Mouse (Mus musculus) forebrain, embryonic 14.5 days (tissue): ENCODE results near the gene Hoxd13. TPM values are rescaled to one million over a fixed set of nuclear protein-coding genes. Genes with fewer than 3 reads are reported as not detected.

Experiments
- ATAC-seq: fragments of 200-750 bp; cut with Nextera tagmentation; 2 replicates; pipeline ENCODE4 v1.8.0; 2017; ENCODE audit warnings: mild to moderate bottlenecking, moderate library complexity
- DNase-seq: peaks from one replicate; pipeline ENCODE4 v3.0.0-alpha.2; 2015; ENCODE audit warnings: low spot score
- H3K27ac ChIP-seq: fragments of 300-500 bp; sonication (generic); 2 replicates; pipeline ENCODE4 v1.5.1; 2014; ENCODE audit warnings: low read depth, mild to moderate bottlenecking, control low read depth, low read length, moderate library complexity
- H3K27me3 ChIP-seq: fragments of 300-500 bp; sonication (generic); replicated peaks from 2 replicates; pipeline ENCODE4 v1.6.1; 2014; ENCODE audit warnings: low read length, control low read depth, mixed read lengths; ENCODE audit not compliant: control insufficient read depth, insufficient read depth
- H3K36me3 ChIP-seq: fragments of 300-500 bp; sonication (generic); 2 replicates; pipeline ENCODE4 v1.6.1; 2014; ENCODE audit warnings: low read length, control low read depth; ENCODE audit not compliant: control insufficient read depth, insufficient read depth
- H3K4me1 ChIP-seq: fragments of 300-500 bp; sonication (generic); 2 replicates; pipeline ENCODE4 v1.6.1; 2014; ENCODE audit warnings: antibody characterized with exemption, low read length, control low read depth; ENCODE audit not compliant: control insufficient read depth, insufficient read depth
- H3K4me2 ChIP-seq: fragments of 300-500 bp; sonication (generic); 2 replicates; pipeline ENCODE4 v1.6.1; 2014; ENCODE audit warnings: mild to moderate bottlenecking, control low read depth, low read length
- H3K4me3 ChIP-seq: fragments of 300-500 bp; sonication (generic); 2 replicates; pipeline ENCODE4 v1.5.1; 2014; ENCODE audit warnings: low read depth, low read length, control low read depth
- H3K9ac ChIP-seq: fragments of 300-500 bp; sonication (generic); 2 replicates; pipeline ENCODE4 v1.6.1; 2014; ENCODE audit warnings: mild to moderate bottlenecking, low read length, control low read depth, moderate library complexity
- H3K9me3 ChIP-seq: fragments of 300-500 bp; sonication (generic); replicated peaks from 2 replicates; pipeline ENCODE4 v1.6.1; 2016; ENCODE audit warnings: low read length, control low read depth, mixed read lengths; ENCODE audit not compliant: control insufficient read depth
- WGBS: fragments of 180-500 bp; shearing (Covaris S2); extraction: QIAGEN DNeasy Blood & Tissue Kit; methylation state at CpG from one replicate; pipeline ENCODE4 v1.1.7; 2014; 5-methylcytosine and 5-hydroxymethylcytosine counted together
- polyA plus RNA-seq: library from polyadenylated mRNA; unstranded; fragments of >200 nt; fragmentation: Nextera tagmentation; extraction: Ambion mirVana; gene quantifications from 2 replicates; pipeline ENCODE4 v1.2.1, GENCODE M21; 2014

The Hoxd13 gene
- polyA plus RNA-seq, 1 experiment from 2014 or later, result not detected

- Histone ChIP-seq H3K27me3 (peaks cover 100% of the 10 kb centered on the region), H3K4me1 (no peaks in the 10 kb centered on the region), H3K9me3 (no peaks in the 10 kb centered on the region), H3K27ac (no peak overlapping the region), H3K4me2 (no peak overlapping the region), H3K36me3 (no peaks in the 10 kb centered on the region), H3K9ac (no peak overlapping the region), H3K4me3 (no peak overlapping the region)
- ATAC-seq (no peak), DNase-seq (no peak)
- whole genome bisulfite sequencing, result 5% methylated on average over 24 of the region's 24 CpGs
These were observed 7.7 kb downstream of the Hoxd13 start for GRCm38 (mm10) chr2:74675666-74676282.

GRCm38 (mm10) chr2:74676376-74677052, 8.4 kb downstream of the Hoxd13 start:
- no peak for DNase-seq
- no peaks in the 10 kb centered on the region for H3K36me3 ChIP-seq
- 3% methylated on average over 9 of the region's 9 CpGs for WGBS
- H3K4me2 ChIP-seq, result no peak overlapping the region
- H3K9me3 ChIP-seq, result no peaks in the 10 kb centered on the region
- H3K9ac ChIP-seq, result no peak overlapping the region
- no peak overlapping the region for H3K4me3 ChIP-seq
- ATAC-seq, result no peak
- no peak overlapping the region for H3K27ac ChIP-seq
- no peaks in the 10 kb centered on the region for H3K4me1 ChIP-seq
- peaks cover 100% of the 10 kb centered on the region for H3K27me3 ChIP-seq

- no peak overlapping the region for H3K27ac ChIP-seq
- no peak overlapping the region for H3K9ac ChIP-seq
- peaks cover 100% of the 10 kb centered on the region for H3K27me3 ChIP-seq
- H3K9me3 ChIP-seq, result no peaks in the 10 kb centered on the region
- H3K4me2 ChIP-seq, result no peak overlapping the region
- DNase-seq (no peak), ATAC-seq (no peak)
- no peaks in the 10 kb centered on the region for H3K4me1 ChIP-seq
- WGBS, result 9% methylated on average over 2 of the region's 2 CpGs
- no peaks in the 10 kb centered on the region for H3K36me3 ChIP-seq
- no peak overlapping the region for H3K4me3 ChIP-seq
These were observed 9.0 kb downstream of the Hoxd13 start for GRCm38 (mm10) chr2:74677106-74677505.

GRCm38 (mm10) chr2:74678891-74679595, 10.9 kb downstream of the Hoxd13 start, which contains the start of gene Hoxd11:
TSS of gene Hoxd11 (plus strand) at chr2:74679557.
- DNase-seq, result no peak
- H3K4me3 ChIP-seq, result no peak within 1 kb of the TSS

GRCm38 (mm10) chr2:74679596-74679971, 11.5 kb downstream of the Hoxd13 start:
- H3K4me3 ChIP-seq, result no peak overlapping the region
- no peaks in the 10 kb centered on the region for H3K9me3 ChIP-seq
- no peaks in the 10 kb centered on the region for H3K4me1 ChIP-seq
- H3K27me3 ChIP-seq, result peaks cover 100% of the 10 kb centered on the region
- no peak overlapping the region for H3K4me2 ChIP-seq
- H3K27ac ChIP-seq, result no peak overlapping the region
- ATAC-seq, result no peak
- WGBS, result 2% methylated on average over 24 of the region's 26 CpGs
- no peak overlapping the region for H3K9ac ChIP-seq
- no peak for DNase-seq
- no peaks in the 10 kb centered on the region for H3K36me3 ChIP-seq

More at GRCm38 (mm10) chr2:74678891-74679595, 10.9 kb downstream of the Hoxd13 start, which contains the start of gene Hoxd11:
- no peak within 1 kb of the TSS for H3K4me2 ChIP-seq
- no peaks in the 10 kb centered on the region for H3K36me3 ChIP-seq
- no peak within 1 kb of the TSS for H3K9ac ChIP-seq
- H3K27me3 ChIP-seq, result peaks cover 100% of the 10 kb centered on the region
- 2% methylated on average over 15 of the region's 15 CpGs for WGBS
- ATAC-seq, result no peak
- H3K4me1 ChIP-seq, result no peaks in the 10 kb centered on the region
- no peak within 1 kb of the TSS for H3K27ac ChIP-seq
- no peaks in the 10 kb centered on the region for H3K9me3 ChIP-seq

GRCm38 (mm10) chr2:74679980-74680379, 11.9 kb downstream of the Hoxd13 start:
- WGBS, result under 1% methylated on average over 22 of the region's 23 CpGs
- ATAC-seq, result no peak
- no peak for DNase-seq

GRCm38 (mm10) chr2:74680561-74681398, 12.7 kb downstream of the Hoxd13 start:
- Histone ChIP-seq H3K4me3 (no peak overlapping the region), H3K36me3 (no peaks in the 10 kb centered on the region), H3K27me3 (peaks cover 99% of the 10 kb centered on the region), H3K9me3 (no peaks in the 10 kb centered on the region), H3K9ac (no peak overlapping the region), H3K27ac (no peak overlapping the region), H3K4me2 (no peak overlapping the region), H3K4me1 (no peaks in the 10 kb centered on the region)
- 1% methylated on average over 21 of the region's 21 CpGs for WGBS
- DNase-seq (no peak), ATAC-seq (no peak)

More at GRCm38 (mm10) chr2:74679980-74680379, 11.9 kb downstream of the Hoxd13 start:
- Histone ChIP-seq H3K27ac (no peak overlapping the region), H3K4me3 (no peak overlapping the region), H3K4me2 (no peak overlapping the region), H3K27me3 (peaks cover 100% of the 10 kb centered on the region), H3K9ac (no peak overlapping the region), H3K9me3 (no peaks in the 10 kb centered on the region), H3K36me3 (no peaks in the 10 kb centered on the region), H3K4me1 (no peaks in the 10 kb centered on the region)

- Histone ChIP-seq H3K4me2 (no peak overlapping the region), H3K36me3 (no peaks in the 10 kb centered on the region), H3K27me3 (peaks cover 94% of the 10 kb centered on the region), H3K27ac (no peak overlapping the region), H3K9ac (no peak overlapping the region), H3K9me3 (no peaks in the 10 kb centered on the region), H3K4me1 (no peaks in the 10 kb centered on the region), H3K4me3 (no peak overlapping the region; the same call in 1 of the 2 replicates)
- DNase-seq (no peak), ATAC-seq (peak; percentile 32; the same call in 1 of the 2 replicates)
- WGBS, result under 1% methylated on average over 76 of the region's 78 CpGs
These were observed 13.8 kb downstream of the Hoxd13 start for GRCm38 (mm10) chr2:74681594-74682531.
